Comparison of ENCODE assay signal across 14 mouse cellular contexts in the genomic region with DNA sequence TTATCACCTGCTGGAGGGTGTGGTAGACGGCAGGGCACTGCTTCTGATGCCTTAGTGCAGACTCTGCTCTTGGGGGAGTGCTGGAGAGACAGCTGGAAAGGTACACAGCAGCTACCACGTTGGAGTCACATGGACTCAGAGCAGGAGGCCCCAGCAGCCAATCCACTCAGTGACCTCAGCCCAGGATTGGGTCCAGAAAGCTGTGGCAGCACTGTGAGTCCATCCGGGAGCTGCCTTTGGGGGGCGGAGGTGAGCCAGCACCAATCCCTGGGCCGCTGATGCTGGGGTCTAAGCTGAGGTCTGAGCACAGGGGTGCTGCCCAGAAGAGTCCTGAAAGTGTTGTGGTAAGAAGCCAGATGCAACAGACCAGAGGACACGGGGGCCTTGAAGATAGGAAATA. TPM values are rescaled to one million over a fixed set of nuclear protein-coding genes. Genes with fewer than 3 reads are reported as not detected.
"Had no signal": no experiment of that assay in that cellular context is flagged by ENCODE, and none has a peak within 500 bp of the region (broad histone marks: within the 10 kb centered on the region; RNA-seq: fewer than 3 reads in every experiment).

No protein-coding gene starts in this region.

- H3K4me2 ChIP-seq: liver, embryonic 11.5 days; liver, embryonic 15.5 days; lung, embryonic 15.5 days; midbrain, embryonic 12.5 days; neural tube, embryonic 13.5 days had no signal

- H3K9me3 ChIP-seq: liver, embryonic 15.5 days; lung, embryonic 15.5 days; midbrain, embryonic 12.5 days; neural tube, embryonic 13.5 days had no signal

- H3K4me1 ChIP-seq: liver, embryonic 15.5 days had no signal

- H3K27ac ChIP-seq: left cerebral cortex, adult 2 months; limb, embryonic 10.5 days; liver, embryonic 15.5 days; lung, embryonic 15.5 days; midbrain, embryonic 12.5 days; neural tube, embryonic 13.5 days had no signal

- H3K27me3 ChIP-seq: lung, embryonic 15.5 days; midbrain, embryonic 12.5 days; neural tube, embryonic 13.5 days had no signal

- DNase-seq: kidney, adult 8-10 months; kidney, postnatal 25 days; retina, postnatal 1 day; right cerebral cortex, postnatal 4 days; thymus, postnatal 4 days had no signal

- H3K4me3 ChIP-seq: left cerebral cortex, adult 2 months; limb, embryonic 10.5 days; liver, embryonic 15.5 days; lung, embryonic 15.5 days; midbrain, embryonic 12.5 days; neural tube, embryonic 13.5 days had no signal

- H3K36me3 ChIP-seq: limb, embryonic 10.5 days; liver, embryonic 15.5 days; lung, embryonic 15.5 days; midbrain, embryonic 12.5 days; neural tube, embryonic 13.5 days had no signal

- ATAC-seq: midbrain, embryonic 16.5 days had no signal

- H3K9ac ChIP-seq: liver, embryonic 15.5 days; lung, embryonic 15.5 days; midbrain, embryonic 12.5 days; neural tube, embryonic 13.5 days had no signal

RNA-seq across cellular contexts. Expression of a gene that starts 7.6 kb away (rescaled TPM):
- total RNA-seq: megakaryocyte-erythroid progenitor cell, adult 5-6 weeks had no signal
